Mouse (Mus musculus) thymus, adult 2 months (tissue): ENCODE results near the gene Muc1.

Experiments
- CTCF ChIP-seq: fragments of 200-500 bp; IDR thresholded peaks from 2 replicates; pipeline ENCODE4 v1.5.1; 2012; ENCODE audit warnings: mild to moderate bottlenecking, control low read depth, low read length, moderate library complexity, borderline replicate concordance; ENCODE audit not compliant: control insufficient read depth, poor library complexity, insufficient read depth; ENCODE audit errors: extremely low read depth
- POLR2A ChIP-seq: fragments of 200-500 bp; IDR thresholded peaks from 2 replicates; pipeline ENCODE4 v1.6.1; 2012; ENCODE audit warnings: mild to moderate bottlenecking, low read length, control low read depth, moderate library complexity; ENCODE audit not compliant: control insufficient read depth, poor library complexity, insufficient read depth; ENCODE audit errors: extremely low read depth

GRCm38 (mm10) chr3:89254994-89255393 is 26.1 kb downstream of the Muc1 start:
- TF ChIP-seq POLR2A (no peak), CTCF (no peak)
